Mouse (Mus musculus) small intestine, adult 2 months (tissue): ENCODE measurements around the gene Gpr62. TPM values are rescaled to one million over a fixed set of nuclear protein-coding genes. Genes with fewer than 3 reads are reported as not detected.

Experiments
- H3K27ac ChIP-seq: fragments of 200-500 bp; 2 replicates; pipeline ENCODE4 v1.5.1; 2012; ENCODE audit warnings: low read depth, low read length, control low read depth, inconsistent platforms; ENCODE audit not compliant: insufficient read depth
- H3K27me3 ChIP-seq: fragments of 200-500 bp; 2 replicates; pipeline ENCODE4 v1.6.1; 2012; ENCODE audit warnings: mild to moderate bottlenecking, moderate library complexity, low read length, inconsistent platforms; ENCODE audit not compliant: control insufficient read depth, insufficient read depth
- H3K36me3 ChIP-seq: fragments of 200-500 bp; 2 replicates; pipeline ENCODE4 v1.6.1; 2012; ENCODE audit warnings: mild to moderate bottlenecking, low read length, control low read depth, inconsistent platforms; ENCODE audit not compliant: control insufficient read depth, insufficient read depth
- H3K4me1 ChIP-seq: fragments of 200-500 bp; 2 replicates; pipeline ENCODE4 v1.6.1; 2012; ENCODE audit warnings: low read length, inconsistent platforms, mixed read lengths; ENCODE audit not compliant: control insufficient read depth, insufficient read depth, insufficient read length
- H3K4me3 ChIP-seq: fragments of 200-500 bp; 2 replicates; pipeline ENCODE4 v1.5.1; 2012; ENCODE audit warnings: low read depth, mild to moderate bottlenecking, control low read depth, inconsistent platforms, low read length, moderate library complexity
- CTCF ChIP-seq: fragments of 200-500 bp; IDR thresholded peaks from 2 replicates; pipeline ENCODE4 v1.5.1; 2012; ENCODE audit warnings: low read depth, mild to moderate bottlenecking, control low read depth, inconsistent platforms, low read length, moderate library complexity, mixed read lengths; ENCODE audit not compliant: insufficient replicate concordance, insufficient read length; ENCODE audit errors: extremely low read depth
- POLR2A ChIP-seq: fragments of 200-500 bp; IDR thresholded peaks from 2 replicates; pipeline ENCODE4 v1.6.1; 2012; ENCODE audit warnings: low read depth, mild to moderate bottlenecking, control low read depth, inconsistent platforms, low read length, moderate library complexity
- WGBS: fragments of 180-500 bp; shearing (Covaris S2); methylation state at CpG from one replicate; pipeline ENCODE4 v1.1.7; 2018; 5-methylcytosine and 5-hydroxymethylcytosine counted together
- polyA plus RNA-seq: library from polyadenylated mRNA; depleted of rRNA; stranded (reverse); fragments of >200 nt; gene quantifications from 2 replicates; pipeline ENCODE4 v1.2.3, GENCODE M21; 2012

Gene Gpr62
- polyA plus RNA-seq, 1 experiment: 0.39 TPM

- H3K27me3 ChIP-seq: peaks cover 12% of the 10 kb centered on the region
- H3K27ac ChIP-seq: no peak overlapping the region
- TF ChIP-seq POLR2A: no peak
- no peak for TF ChIP-seq CTCF
- no peaks in the 10 kb centered on the region; the same call in 1 of the 2 replicates for H3K4me1 ChIP-seq
- H3K36me3 ChIP-seq: no peaks in the 10 kb centered on the region
- H3K4me3 ChIP-seq: no peak overlapping the region
- 91% methylated on average over 9 of the region's 9 CpGs for WGBS
Measured at GRCm38 (mm10) chr9:106461026-106461415, 4.7 kb downstream of the Gpr62 start.

- Histone ChIP-seq H3K4me1 (no peaks in the 10 kb centered on the region; the same call in 1 of the 2 replicates), H3K4me3 (no peak overlapping the region), H3K27me3 (peaks cover 12% of the 10 kb centered on the region), H3K27ac (no peak overlapping the region), H3K36me3 (no peaks in the 10 kb centered on the region)
- 81% methylated on average over 18 of the region's 18 CpGs for WGBS
- TF ChIP-seq CTCF: no peak
- TF ChIP-seq POLR2A: no peak
Measured at GRCm38 (mm10) chr9:106460401-106461025, 5.2 kb downstream of the Gpr62 start.

GRCm38 (mm10) chr9:106459946-106460345 lies 5.8 kb downstream of the Gpr62 start:
- no peaks in the 10 kb centered on the region for H3K36me3 ChIP-seq
- no peak for TF ChIP-seq POLR2A
- no peak for TF ChIP-seq CTCF
- H3K4me1 ChIP-seq: no peaks in the 10 kb centered on the region; the same call in 1 of the 2 replicates
- H3K4me3 ChIP-seq: no peak overlapping the region
- H3K27ac ChIP-seq: no peak overlapping the region
- 64% methylated on average over 15 of the region's 15 CpGs for WGBS
- H3K27me3 ChIP-seq: peaks cover 10% of the 10 kb centered on the region

- no peaks in the 10 kb centered on the region for H3K27me3 ChIP-seq
- WGBS: 88% methylated on average over 5 of the region's 5 CpGs
- no peaks in the 10 kb centered on the region for H3K36me3 ChIP-seq
- H3K27ac ChIP-seq: no peak overlapping the region
- H3K4me3 ChIP-seq: no peak overlapping the region
- TF ChIP-seq POLR2A (no peak), CTCF (no peak)
- peaks cover 8% of the 10 kb centered on the region for H3K4me1 ChIP-seq
Measured at GRCm38 (mm10) chr9:106457920-106458319, 7.8 kb downstream of the Gpr62 start.

GRCm38 (mm10) chr9:106457163-106457559 lies 8.6 kb downstream of the Gpr62 start:
- H3K36me3 ChIP-seq: no peaks in the 10 kb centered on the region
- TF ChIP-seq POLR2A: no peak
- no peak for TF ChIP-seq CTCF
- H3K4me3 ChIP-seq: no peak overlapping the region
- no peaks in the 10 kb centered on the region for H3K27me3 ChIP-seq
- WGBS: 77% methylated on average over 9 of the region's 9 CpGs
- H3K27ac ChIP-seq: no peak overlapping the region
- peaks cover 8% of the 10 kb centered on the region for H3K4me1 ChIP-seq

- 78% methylated on average over 15 of the region's 15 CpGs for WGBS
- H3K27ac ChIP-seq: no peak overlapping the region
Measured at GRCm38 (mm10) chr9:106456325-106457162, 9.2 kb downstream of the Gpr62 start.

GRCm38 (mm10) chr9:106454888-106455681 lies 10.7 kb downstream of the Gpr62 start:
- Histone ChIP-seq H3K36me3 (no peaks in the 10 kb centered on the region), H3K4me3 (no peak overlapping the region), H3K27me3 (no peaks in the 10 kb centered on the region), H3K4me1 (peaks cover 8% of the 10 kb centered on the region), H3K27ac (no peak overlapping the region)
- 79% methylated on average over 17 of the region's 17 CpGs for WGBS
- no peak for TF ChIP-seq POLR2A
- no peak for TF ChIP-seq CTCF

More at GRCm38 (mm10) chr9:106456325-106457162, 9.2 kb downstream of the Gpr62 start:
- H3K27me3 ChIP-seq: no peaks in the 10 kb centered on the region
- TF ChIP-seq CTCF (no peak), POLR2A (no peak)
- H3K36me3 ChIP-seq: no peaks in the 10 kb centered on the region
- no peak overlapping the region for H3K4me3 ChIP-seq
- H3K4me1 ChIP-seq: peaks cover 8% of the 10 kb centered on the region
